Mouse (Mus musculus) limb, embryonic 11.5 days (tissue): ENCODE measurements around the gene Tmem95. TPM values are rescaled to one million over a fixed set of nuclear protein-coding genes. Genes with fewer than 3 reads are reported as not detected.

Experiments used
- microRNA-seq: library from miRNA; unstranded; fragments of <30 nt; microRNA quantifications from one replicate; pipeline ENCODE4, GENCODE M21; 2016
- polyA plus RNA-seq: library from polyadenylated mRNA; unstranded; fragments of >200 nt; fragmentation: Nextera tagmentation; extraction: Ambion mirVana; gene quantifications from 2 replicates; pipeline ENCODE4 v1.2.1, GENCODE M21; 2014

The Tmem95 gene
- polyA plus RNA-seq, 1 experiment from 2014 or later = not detected

Small RNA genes within 50 kb of the gene (microRNA-seq; reads per million reads assigned to microRNA genes)
- not detected for gene Mir6924

Other genes starting within 250 kb of the Tmem95 start
- 35.8 and 37.5 TPM in 2 replicates for gene Fxr2, start 245.0 kb downstream of the Tmem95 start, polyA plus RNA-seq
- 0.17 TPM in 1 of 2 replicates, not detected in the other for gene Sox15, start 222.7 kb downstream of the Tmem95 start, polyA plus RNA-seq
- gene Mpdu1, start 215.4 kb downstream of the Tmem95 start, polyA plus RNA-seq = 21.0 and 41.0 TPM in 2 replicates
- gene Cd68, start 211.9 kb downstream of the Tmem95 start, polyA plus RNA-seq = 3.4 and 4.5 TPM in 2 replicates
- 759 and 892 TPM in 2 replicates for gene Eif4a1, start 205.6 kb downstream of the Tmem95 start, polyA plus RNA-seq
- 125 and 127 TPM in 2 replicates for gene Senp3, start 195.9 kb downstream of the Tmem95 start, polyA plus RNA-seq
- not detected in 2 replicates for gene Tnfsf13, start 192.2 kb downstream of the Tmem95 start, polyA plus RNA-seq
- gene Tnfsf12, start 182.2 kb downstream of the Tmem95 start, polyA plus RNA-seq = 2.6 and 3.3 TPM in 2 replicates
- 1.1 and 1.3 TPM in 2 replicates for gene Tnfsfm13, start 181.9 kb downstream of the Tmem95 start, polyA plus RNA-seq
- 64.0 and 78.3 TPM in 2 replicates for gene Polr2a, start 119.4 kb downstream of the Tmem95 start, polyA plus RNA-seq
- 0.09 TPM in 1 of 2 replicates, not detected in the other for gene Slc35g3, start 116.0 kb downstream of the Tmem95 start, polyA plus RNA-seq
- gene Zbtb4, start 112.1 kb downstream of the Tmem95 start, polyA plus RNA-seq = 0.96 and 1.1 TPM in 2 replicates
- gene Chrnb1, start 82.1 kb downstream of the Tmem95 start, polyA plus RNA-seq = 4.3 and 4.4 TPM in 2 replicates
- gene Fgf11, start 76.2 kb downstream of the Tmem95 start, polyA plus RNA-seq = 0.36 and 0.67 TPM in 2 replicates
- 1.8 and 2.0 TPM in 2 replicates for gene Tmem102, start 72.4 kb downstream of the Tmem95 start, polyA plus RNA-seq
- not detected in 2 replicates for gene Gm39566, start 62.7 kb downstream of the Tmem95 start, polyA plus RNA-seq
- gene Spem2, start 59.6 kb downstream of the Tmem95 start, polyA plus RNA-seq = not detected in 2 replicates
- 0.15 and 0.18 TPM in 2 replicates for gene Spem1, start 55.8 kb downstream of the Tmem95 start, polyA plus RNA-seq
- 5.8 and 6.2 TPM in 2 replicates for gene Nlgn2, start 40.2 kb downstream of the Tmem95 start, polyA plus RNA-seq
- gene Tmem256, start 39.5 kb downstream of the Tmem95 start, polyA plus RNA-seq = 285 and 304 TPM in 2 replicates
- 115 TPM in 2 replicates for gene Plscr3, start 31.6 kb downstream of the Tmem95 start, polyA plus RNA-seq
- gene Tnk1, start 19.3 kb downstream of the Tmem95 start, polyA plus RNA-seq = 0.89 and 1.2 TPM in 2 replicates
- 3.7 and 4.3 TPM in 2 replicates for gene Kctd11, start 3.4 kb upstream of the Tmem95 start, polyA plus RNA-seq
- 0.72 and 0.78 TPM in 2 replicates for gene Acap1, start 17.5 kb upstream of the Tmem95 start, polyA plus RNA-seq
- 24.8 and 26.5 TPM in 2 replicates for gene 2810408A11Rik, start 23.0 kb upstream of the Tmem95 start, polyA plus RNA-seq
- 15.3 and 15.5 TPM in 2 replicates for gene Neurl4, start 23.1 kb upstream of the Tmem95 start, polyA plus RNA-seq
- 90.8 and 94.0 TPM in 2 replicates for gene Gps2, start 35.9 kb upstream of the Tmem95 start, polyA plus RNA-seq
- 2,284 and 2,370 TPM in 2 replicates for gene Eif5a, start 43.9 kb upstream of the Tmem95 start, polyA plus RNA-seq
- 11.2 and 11.3 TPM in 2 replicates for gene Ybx2, start 57.8 kb upstream of the Tmem95 start, polyA plus RNA-seq
- 21.0 and 22.7 TPM in 2 replicates for gene Slc2a4, start 70.2 kb upstream of the Tmem95 start, polyA plus RNA-seq
- gene Cldn7, start 86.8 kb upstream of the Tmem95 start, polyA plus RNA-seq = 12.7 and 13.2 TPM in 2 replicates
- 22.8 and 27.6 TPM in 2 replicates for gene Ctdnep1, start 103.1 kb upstream of the Tmem95 start, polyA plus RNA-seq
- 148 and 151 TPM in 2 replicates for gene Elp5, start 104.5 kb upstream of the Tmem95 start, polyA plus RNA-seq
- gene Gabarap, start 113.1 kb upstream of the Tmem95 start, polyA plus RNA-seq = 397 and 432 TPM in 2 replicates
- 56.1 and 64.9 TPM in 2 replicates for gene Phf23, start 117.8 kb upstream of the Tmem95 start, polyA plus RNA-seq
- gene Dvl2, start 122.6 kb upstream of the Tmem95 start, polyA plus RNA-seq = 47.3 and 52.0 TPM in 2 replicates
- gene Acadvl, start 137.4 kb upstream of the Tmem95 start, polyA plus RNA-seq = 52.9 and 53.5 TPM in 2 replicates
- 10.0 and 10.8 TPM in 2 replicates for gene Dlg4, start 138.9 kb upstream of the Tmem95 start, polyA plus RNA-seq
- gene Asgr1, start 176.1 kb upstream of the Tmem95 start, polyA plus RNA-seq = 1.0 and 1.6 TPM in 2 replicates
- not detected in 2 replicates for gene Asgr2, start 214.6 kb upstream of the Tmem95 start, polyA plus RNA-seq